Mouse (Mus musculus): ENCODE results near the gene Ltb4r1. TPM values are rescaled to one million over a fixed set of nuclear protein-coding genes. Genes with fewer than 3 reads are reported as not detected.

Ltb4r1 gene
- polyA plus RNA-seq, 1 experiment from 2014 or later = 0.68 TPM

DNA sequence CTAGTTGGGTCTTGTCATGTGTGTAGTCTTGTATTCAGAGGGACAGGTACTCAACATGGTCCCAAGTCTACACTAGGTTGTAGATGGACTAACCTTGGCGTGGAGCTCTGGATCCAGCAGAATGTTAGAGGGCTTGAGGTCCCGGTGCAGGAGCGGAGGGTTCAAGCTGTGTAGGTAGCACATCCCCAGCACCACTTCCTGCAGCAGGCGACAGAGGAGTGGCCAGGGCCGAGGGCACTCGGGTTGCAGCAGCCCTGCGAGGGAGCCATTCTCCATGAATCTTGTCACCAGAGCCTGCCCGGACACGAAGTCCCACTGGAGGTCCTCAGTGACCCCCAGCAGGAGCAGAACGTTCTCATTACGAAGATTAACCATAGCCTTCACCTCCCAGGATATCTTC, 22.0 kb downstream of the Ltb4r1 start:
- ATAC-seq (ENCODE audit: insufficient number of reproducible peaks, insufficient read depth, low FRiP score, low TSS enrichment, low read depth) = no peak
- H3K4me2 ChIP-seq = peak overlapping the region; percentile 76
- peak overlapping the region; percentile 46 for H3K4me3 ChIP-seq (replicated peaks)
- no peak overlapping the region for H3K27ac ChIP-seq
- H3K36me3 ChIP-seq = 0 out of 2 replicates have a peak, but pooled peaks cover 5% of the 10 kb centered on the region
- 38% methylated on average over 11 of the region's 11 CpGs for WGBS
- H3K9ac ChIP-seq (replicated peaks) = no peak overlapping the region
- no peaks in the 10 kb centered on the region for H3K9me3 ChIP-seq
- peaks cover 19% of the 10 kb centered on the region for H3K4me1 ChIP-seq (replicated peaks)
- H3K27me3 ChIP-seq = peaks cover 69% of the 10 kb centered on the region

DNA sequence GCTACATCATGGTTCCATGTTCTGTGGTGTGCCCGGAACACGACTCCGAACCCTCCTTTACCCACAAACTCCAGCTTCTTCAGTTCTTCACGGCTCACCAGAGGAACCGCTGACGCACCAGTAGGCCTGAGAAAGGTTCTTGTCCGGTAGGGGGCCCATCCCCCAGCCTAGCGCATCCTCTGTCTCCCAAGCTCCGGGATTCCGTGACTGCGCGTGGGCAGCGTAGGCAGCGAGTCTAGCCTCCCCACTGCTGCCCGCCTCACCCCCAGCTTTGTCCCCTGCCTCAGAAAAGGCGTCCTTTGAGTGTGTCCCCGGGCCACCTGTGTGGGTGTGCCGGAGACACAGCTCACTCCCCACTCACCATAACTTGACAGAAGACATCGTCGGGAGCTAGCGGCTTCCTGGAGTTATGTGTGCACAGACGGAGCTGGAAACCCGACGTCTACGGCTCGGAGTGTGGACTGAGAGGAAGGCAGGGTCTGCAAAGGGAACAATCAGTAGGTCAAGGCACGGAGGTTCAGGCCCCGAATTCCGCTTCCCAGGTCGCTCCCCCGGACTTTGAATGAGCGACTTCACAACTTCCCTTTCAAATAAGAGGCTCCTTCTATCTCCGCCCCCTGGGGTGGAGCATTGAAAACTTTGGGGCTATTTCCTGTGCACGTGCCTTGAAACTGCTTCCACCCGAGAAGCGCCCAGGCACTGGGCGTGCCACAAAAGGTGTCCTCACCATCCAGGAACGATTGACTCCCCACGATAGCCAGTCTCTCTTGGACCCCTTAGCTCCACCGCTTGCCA, 22.7 kb downstream of the Ltb4r1 start, which contains the start of gene Ripk3:
Ripk3 (minus strand) TSS at position 610 of the 795 bp plus-strand sequence.
- peak within 1 kb of the TSS; percentile 46 for H3K4me3 ChIP-seq (replicated peaks)
- H3K9me3 ChIP-seq = no peaks in the 10 kb centered on the region
- peak within 1 kb of the TSS; percentile 76 for H3K4me2 ChIP-seq
- H3K36me3 ChIP-seq = 0 out of 2 replicates have a peak, but pooled peaks cover 5% of the 10 kb centered on the region
- WGBS = 6% methylated on average over 40 of the region's 40 CpGs
- peaks cover 67% of the 10 kb centered on the region for H3K27me3 ChIP-seq
- peaks cover 17% of the 10 kb centered on the region for H3K4me1 ChIP-seq (replicated peaks)
- peak within 1 kb of the TSS; percentile 61 for H3K9ac ChIP-seq (replicated peaks)
- H3K27ac ChIP-seq = no peak within 1 kb of the TSS
- no peak for ATAC-seq (ENCODE audit: insufficient number of reproducible peaks, insufficient read depth, low FRiP score, low TSS enrichment, low read depth)

DNA sequence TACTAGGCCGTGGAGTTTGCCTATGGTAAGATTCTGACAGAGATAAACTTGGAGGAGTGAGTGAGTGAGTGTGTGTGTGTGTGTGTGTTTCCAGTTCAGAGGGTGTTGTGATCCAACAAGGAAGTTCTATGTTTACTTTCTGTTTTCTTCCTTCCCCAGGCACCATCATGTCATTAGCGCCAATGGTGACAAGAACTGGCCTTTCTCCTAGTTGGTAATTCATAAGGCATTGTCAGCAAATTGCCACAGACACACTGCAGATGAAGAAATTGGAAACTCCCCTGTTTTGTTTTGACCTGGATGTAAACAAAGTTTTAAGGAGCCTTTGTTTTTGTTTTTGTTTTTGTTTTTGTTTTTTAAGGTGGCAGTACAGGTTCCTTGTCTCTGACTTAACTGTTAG, 27.7 kb downstream of the Ltb4r1 start:
- Histone ChIP-seq H3K9ac (replicated peaks) (no peak overlapping the region), H3K36me3 (no peaks in the 10 kb centered on the region), H3K4me3 (replicated peaks) (no peak overlapping the region), H3K27me3 (peaks cover 18% of the 10 kb centered on the region), H3K9me3 (no peaks in the 10 kb centered on the region), H3K4me1 (replicated peaks) (0 out of 2 replicates have a peak, but pooled peaks cover 1% of the 10 kb centered on the region), H3K27ac (no peak overlapping the region), H3K4me2 (no peak overlapping the region)
- ATAC-seq (ENCODE audit: insufficient number of reproducible peaks, insufficient read depth, low FRiP score, low TSS enrichment, low read depth) = no peak
- WGBS = 61% methylated on average over 2 of the region's 2 CpGs

DNA sequence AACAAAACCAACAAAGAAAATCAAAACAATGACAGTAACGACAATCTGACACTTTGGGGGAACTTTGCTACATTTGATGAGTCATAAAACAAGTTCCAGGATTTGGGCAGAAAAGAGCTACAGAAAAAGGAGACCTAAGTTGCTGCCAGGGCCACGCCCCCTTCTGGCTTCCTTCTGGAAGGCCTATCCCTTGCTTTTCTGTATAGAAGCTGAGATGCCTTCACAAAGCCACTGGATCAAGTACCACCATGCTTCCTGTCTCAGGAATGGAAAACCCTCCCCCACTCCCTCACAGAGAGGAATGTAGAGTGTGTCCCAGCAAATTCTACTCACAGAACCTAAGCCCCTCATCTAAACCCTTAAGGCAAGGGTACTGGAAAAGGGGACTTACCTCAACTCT, 28.2 kb downstream of the Ltb4r1 start:
- no peak overlapping the region for H3K27ac ChIP-seq
- H3K27me3 ChIP-seq = peaks cover 13% of the 10 kb centered on the region
- ATAC-seq (ENCODE audit: insufficient number of reproducible peaks, insufficient read depth, low FRiP score, low TSS enrichment, low read depth) = no peak
- H3K9ac ChIP-seq (replicated peaks) = no peak overlapping the region
- H3K9me3 ChIP-seq = no peaks in the 10 kb centered on the region
- H3K4me1 ChIP-seq (replicated peaks) = no peaks in the 10 kb centered on the region
- 63% methylated on average over 2 of the region's 2 CpGs for WGBS
- H3K4me2 ChIP-seq = no peak overlapping the region
- H3K4me3 ChIP-seq (replicated peaks) = no peak overlapping the region
- H3K36me3 ChIP-seq = no peaks in the 10 kb centered on the region

DNA sequence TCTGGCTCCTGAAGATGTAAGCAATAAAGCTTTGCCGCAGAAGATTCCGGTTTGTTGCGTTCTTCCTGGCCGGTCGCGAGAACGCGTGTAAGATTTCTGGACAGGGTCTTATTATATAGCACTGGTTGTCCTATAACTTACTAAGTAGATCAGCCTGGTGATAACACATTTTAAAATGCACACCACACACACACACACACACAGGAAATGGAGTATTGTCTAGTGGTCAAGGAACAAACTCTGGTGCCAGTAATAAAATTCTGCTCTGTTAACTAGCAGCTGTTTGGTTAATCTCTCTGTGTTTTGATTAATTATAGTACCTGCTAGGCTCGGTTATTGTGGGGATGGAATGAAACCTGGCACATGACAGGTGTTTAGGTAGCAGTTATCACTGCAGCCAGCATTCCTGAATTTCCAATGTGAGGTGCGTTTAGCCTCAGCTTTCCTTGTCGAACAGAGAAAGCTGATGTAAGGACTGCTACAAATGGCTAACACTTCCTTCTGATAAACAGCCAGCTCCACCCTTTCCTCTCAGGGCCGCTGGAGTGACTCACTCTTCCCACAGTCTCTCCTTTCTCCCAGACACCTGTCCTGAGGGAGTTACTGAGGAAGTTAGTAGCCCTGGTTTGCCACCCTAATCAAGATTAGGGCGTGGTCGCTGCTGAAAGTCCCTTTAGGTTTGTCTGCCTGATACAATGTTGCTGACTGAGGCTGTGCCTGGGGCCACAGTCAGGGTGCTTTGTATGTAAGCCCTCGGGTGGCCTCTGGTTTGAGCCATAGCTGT, 29.8 kb downstream of the Ltb4r1 start:
- Histone ChIP-seq H3K36me3 (no peaks in the 10 kb centered on the region), H3K4me3 (replicated peaks) (no peak overlapping the region), H3K4me2 (no peak overlapping the region), H3K9me3 (no peaks in the 10 kb centered on the region), H3K27ac (no peak overlapping the region), H3K27me3 (no peaks in the 10 kb centered on the region), H3K9ac (replicated peaks) (no peak overlapping the region), H3K4me1 (replicated peaks) (no peaks in the 10 kb centered on the region)
- ATAC-seq (ENCODE audit: insufficient number of reproducible peaks, insufficient read depth, low FRiP score, low TSS enrichment, low read depth) = no peak
- 82% methylated on average over 15 of the region's 15 CpGs for WGBS

DNA sequence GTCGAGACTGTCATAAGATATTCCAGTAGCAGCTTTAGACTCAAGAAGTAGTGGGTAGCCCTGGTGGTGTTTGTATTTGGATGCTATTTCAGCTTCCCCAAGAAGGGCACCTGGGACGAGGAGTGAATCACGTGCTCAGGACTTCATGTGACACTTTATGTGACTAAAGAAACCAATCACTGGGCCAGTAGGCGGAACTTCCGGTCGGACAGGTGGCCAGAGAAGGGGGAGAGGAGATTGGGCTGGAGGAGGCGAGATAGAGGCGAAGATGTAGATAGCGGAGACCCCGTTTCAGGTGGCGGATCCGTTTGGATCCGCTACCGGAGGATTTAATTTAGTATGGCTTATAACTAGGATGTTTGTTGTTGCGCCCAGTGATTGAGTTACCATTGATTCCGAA, 49.1 kb downstream of the Ltb4r1 start:
- H3K27ac ChIP-seq = no peak overlapping the region
- peak overlapping the region; percentile 65 for H3K4me2 ChIP-seq
- peaks cover 5% of the 10 kb centered on the region for H3K4me1 ChIP-seq (replicated peaks)
- H3K9ac ChIP-seq (replicated peaks) = peak overlapping the region; percentile 48
- H3K9me3 ChIP-seq = no peaks in the 10 kb centered on the region
- 18% methylated on average over 16 of the region's 16 CpGs for WGBS
- no peak for ATAC-seq (ENCODE audit: insufficient number of reproducible peaks, insufficient read depth, low FRiP score, low TSS enrichment, low read depth)
- H3K27me3 ChIP-seq = no peaks in the 10 kb centered on the region
- peak overlapping the region; percentile 49 for H3K4me3 ChIP-seq (replicated peaks)
- H3K36me3 ChIP-seq = no peaks in the 10 kb centered on the region

DNA sequence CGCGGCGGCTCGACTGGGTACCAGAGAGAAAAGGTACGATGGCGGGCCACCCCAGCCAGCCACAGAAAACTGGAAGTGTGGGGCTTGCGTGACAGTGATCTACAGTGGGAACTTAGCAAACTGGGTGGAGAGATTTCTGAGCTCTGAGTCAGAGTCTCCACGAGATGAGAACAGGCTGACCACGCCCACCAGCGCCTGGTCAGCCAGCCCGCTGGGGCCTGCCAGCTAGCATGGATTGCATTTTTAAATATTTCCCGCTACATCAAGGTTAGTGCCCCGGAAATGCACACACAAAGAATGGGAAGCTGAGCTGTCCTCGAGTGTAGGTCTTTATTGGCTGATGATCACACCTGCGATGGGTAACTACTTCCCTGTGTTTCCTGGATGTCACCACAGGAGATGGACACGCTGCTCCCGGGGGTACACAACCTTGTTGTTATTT, 49.6 kb downstream of the Ltb4r1 start:
- no peaks in the 10 kb centered on the region for H3K36me3 ChIP-seq
- WGBS = 28% methylated on average over 17 of the region's 17 CpGs
- peak overlapping the region; percentile 49 for H3K4me3 ChIP-seq (replicated peaks)
- no peaks in the 10 kb centered on the region for H3K9me3 ChIP-seq
- H3K4me2 ChIP-seq = peak overlapping the region; percentile 65
- H3K9ac ChIP-seq (replicated peaks) = peak overlapping the region; percentile 48
- H3K27ac ChIP-seq = no peak overlapping the region
- 0 out of 2 replicates have a peak, but pooled peaks have one; percentile 38 for ATAC-seq (ENCODE audit: insufficient number of reproducible peaks, insufficient read depth, low FRiP score, low TSS enrichment, low read depth)
- H3K4me1 ChIP-seq (replicated peaks) = peaks cover 5% of the 10 kb centered on the region
- H3K27me3 ChIP-seq = no peaks in the 10 kb centered on the region

Other genes starting within 250 kb of the Ltb4r1 start
- not detected in 2 replicates for gene Nrl, start 241.0 kb upstream of the Ltb4r1 start, polyA plus RNA-seq (2016; fragmentation: Nextera tagmentation; extraction: Ambion mirVana)
- 33.2 and 35.4 TPM in 2 replicates for gene Pck2, start 225.7 kb upstream of the Ltb4r1 start, polyA plus RNA-seq (2016; fragmentation: Nextera tagmentation; extraction: Ambion mirVana)
- 65.5 and 69.7 TPM in 2 replicates for gene Dcaf11, start 206.0 kb upstream of the Ltb4r1 start, polyA plus RNA-seq (2016; fragmentation: Nextera tagmentation; extraction: Ambion mirVana)
- gene A730061H03Rik, start 205.6 kb upstream of the Ltb4r1 start, polyA plus RNA-seq (2016; fragmentation: Nextera tagmentation; extraction: Ambion mirVana) = 1.1 TPM in 1 of 2 replicates, not detected in the other
- gene Fitm1, start 190.3 kb upstream of the Ltb4r1 start, polyA plus RNA-seq (2016; fragmentation: Nextera tagmentation; extraction: Ambion mirVana) = 16.0 and 16.1 TPM in 2 replicates
- 142 and 151 TPM in 2 replicates for gene Psme1, start 187.8 kb upstream of the Ltb4r1 start, polyA plus RNA-seq (2016; fragmentation: Nextera tagmentation; extraction: Ambion mirVana)
- gene Emc9, start 180.7 kb upstream of the Ltb4r1 start, polyA plus RNA-seq (2016; fragmentation: Nextera tagmentation; extraction: Ambion mirVana) = 3.7 and 4.0 TPM in 2 replicates
- 210 and 260 TPM in 2 replicates for gene Psme2, start 174.8 kb upstream of the Ltb4r1 start, polyA plus RNA-seq (2016; fragmentation: Nextera tagmentation; extraction: Ambion mirVana)
- gene Rnf31, start 174.3 kb upstream of the Ltb4r1 start, polyA plus RNA-seq (2016; fragmentation: Nextera tagmentation; extraction: Ambion mirVana) = 19.9 and 22.4 TPM in 2 replicates
- 9.2 and 9.6 TPM in 2 replicates for gene Irf9, start 162.4 kb upstream of the Ltb4r1 start, polyA plus RNA-seq (2016; fragmentation: Nextera tagmentation; extraction: Ambion mirVana)
- gene Rec8, start 147.9 kb upstream of the Ltb4r1 start, polyA plus RNA-seq (2016; fragmentation: Nextera tagmentation; extraction: Ambion mirVana) = 10.0 and 12.2 TPM in 2 replicates
- gene Ipo4, start 130.0 kb upstream of the Ltb4r1 start, polyA plus RNA-seq (2016; fragmentation: Nextera tagmentation; extraction: Ambion mirVana) = 78.9 and 100 TPM in 2 replicates
- 2.7 and 3.1 TPM in 2 replicates for gene Gm49378, start 128.1 kb upstream of the Ltb4r1 start, polyA plus RNA-seq (2016; fragmentation: Nextera tagmentation; extraction: Ambion mirVana)
- gene Tm9sf1, start 122.2 kb upstream of the Ltb4r1 start, polyA plus RNA-seq (2016; fragmentation: Nextera tagmentation; extraction: Ambion mirVana) = 96.1 and 96.7 TPM in 2 replicates
- gene Tssk4, start 115.8 kb upstream of the Ltb4r1 start, polyA plus RNA-seq (2016; fragmentation: Nextera tagmentation; extraction: Ambion mirVana) = 0.70 and 1.0 TPM in 2 replicates
- gene Mdp1, start 105.5 kb upstream of the Ltb4r1 start, polyA plus RNA-seq (2016; fragmentation: Nextera tagmentation; extraction: Ambion mirVana) = 63.0 and 68.8 TPM in 2 replicates
- 67.6 and 74.2 TPM in 2 replicates for gene Gmpr2, start 94.0 kb upstream of the Ltb4r1 start, polyA plus RNA-seq (2016; fragmentation: Nextera tagmentation; extraction: Ambion mirVana)
- 594 and 653 TPM in 2 replicates for gene Nedd8, start 93.8 kb upstream of the Ltb4r1 start, polyA plus RNA-seq (2016; fragmentation: Nextera tagmentation; extraction: Ambion mirVana)
- 57.1 and 58.3 TPM in 2 replicates for gene Tinf2, start 84.1 kb upstream of the Ltb4r1 start, polyA plus RNA-seq (2016; fragmentation: Nextera tagmentation; extraction: Ambion mirVana)
- gene Tgm1, start 52.0 kb upstream of the Ltb4r1 start, polyA plus RNA-seq (2016; fragmentation: Nextera tagmentation; extraction: Ambion mirVana) = 2.0 and 2.7 TPM in 2 replicates
- gene Rabggta, start 43.7 kb upstream of the Ltb4r1 start, polyA plus RNA-seq (2016; fragmentation: Nextera tagmentation; extraction: Ambion mirVana) = 27.3 and 29.0 TPM in 2 replicates
- gene Dhrs1, start 20.3 kb upstream of the Ltb4r1 start, polyA plus RNA-seq (2016; fragmentation: Nextera tagmentation; extraction: Ambion mirVana) = 72.5 and 82.6 TPM in 2 replicates
- 52.0 and 53.0 TPM in 2 replicates for gene Nop9, start 20.3 kb upstream of the Ltb4r1 start, polyA plus RNA-seq (2016; fragmentation: Nextera tagmentation; extraction: Ambion mirVana)
- 0.60 TPM in 1 of 2 replicates, not detected in the other for gene Cideb, start 7.5 kb upstream of the Ltb4r1 start, polyA plus RNA-seq (2016; fragmentation: Nextera tagmentation; extraction: Ambion mirVana)
- 0.58 and 0.73 TPM in 2 replicates for gene Ltb4r2, start 4.5 kb upstream of the Ltb4r1 start, polyA plus RNA-seq (2016; fragmentation: Nextera tagmentation; extraction: Ambion mirVana)
- 17.7 and 19.9 TPM in 2 replicates for gene Adcy4, start 18.1 kb downstream of the Ltb4r1 start, polyA plus RNA-seq (2016; fragmentation: Nextera tagmentation; extraction: Ambion mirVana)
- gene Ripk3, start 22.9 kb downstream of the Ltb4r1 start, polyA plus RNA-seq (2016; fragmentation: Nextera tagmentation; extraction: Ambion mirVana) = 25.2 and 36.4 TPM in 2 replicates
- 147 and 151 TPM in 2 replicates for gene Nfatc4, start 57.2 kb downstream of the Ltb4r1 start, polyA plus RNA-seq (2016; fragmentation: Nextera tagmentation; extraction: Ambion mirVana)
- gene Nynrin, start 88.0 kb downstream of the Ltb4r1 start, polyA plus RNA-seq (2016; fragmentation: Nextera tagmentation; extraction: Ambion mirVana) = 38.9 and 46.0 TPM in 2 replicates
- 0.20 and 0.21 TPM in 2 replicates for gene Cbln3, start 118.4 kb downstream of the Ltb4r1 start, polyA plus RNA-seq (2016; fragmentation: Nextera tagmentation; extraction: Ambion mirVana)
- gene Khnyn, start 119.0 kb downstream of the Ltb4r1 start, polyA plus RNA-seq (2016; fragmentation: Nextera tagmentation; extraction: Ambion mirVana) = 36.9 and 38.8 TPM in 2 replicates
- 81.7 and 86.3 TPM in 2 replicates for gene Sdr39u1, start 134.3 kb downstream of the Ltb4r1 start, polyA plus RNA-seq (2016; fragmentation: Nextera tagmentation; extraction: Ambion mirVana)
- gene Cma1, start 178.7 kb downstream of the Ltb4r1 start, polyA plus RNA-seq (2016; fragmentation: Nextera tagmentation; extraction: Ambion mirVana) = 0.20 and 0.45 TPM in 2 replicates
- not detected in 2 replicates for gene Cma2, start 185.0 kb downstream of the Ltb4r1 start, polyA plus RNA-seq (2016; fragmentation: Nextera tagmentation; extraction: Ambion mirVana)

All from limb, embryonic 12.5 days (tissue).